In genomic region chr3:146107921-146108571, GRCm38 (mm10) we compare ENCODE assay signal across 9 mouse cellular contexts. TPM values are rescaled to one million over a fixed set of nuclear protein-coding genes. Genes with fewer than 3 reads are reported as not detected.
DNase-seq lines count a peak whose midpoint lies in the region; ATAC-seq and TF ChIP-seq lines count a peak whose summit lies in the region.
"Had no signal": no experiment of that assay in that cellular context is flagged by ENCODE, and none has a peak within 500 bp of the region (broad histone marks: within the 10 kb centered on the region; RNA-seq: fewer than 3 reads in every experiment).

Gene Wdr63 (minus strand): TSS chr3:146108130.

- TF ChIP-seq EP300 in heart, postnatal 0 days (IDR thresholded peaks at IDR 0.05; ENCODE audit: low read depth) = no peak

- H3K4me1 ChIP-seq in embryonic facial prominence, embryonic 13.5 days = peaks cover 9% of the 10 kb centered on the region
- H3K4me1 ChIP-seq in heart, postnatal 0 days (ENCODE audit: control insufficient read depth, insufficient read depth) = no peaks in the 10 kb centered on the region
- H3K4me1 ChIP-seq in liver, embryonic 12.5 days = no peaks in the 10 kb centered on the region; the same call in 1 of the 2 replicates

- H3K4me2 ChIP-seq in embryonic facial prominence, embryonic 13.5 days = peak within 1 kb of the TSS; percentile 86
- peak within 1 kb of the TSS; percentile 89 for H3K4me2 ChIP-seq in heart, postnatal 0 days (ENCODE audit: low read depth, low read length)
- H3K4me2 ChIP-seq in liver, embryonic 12.5 days = peak within 1 kb of the TSS; percentile 70

- no peaks in the 10 kb centered on the region for H3K9me3 ChIP-seq in embryonic facial prominence, embryonic 13.5 days
- H3K9me3 ChIP-seq in heart, postnatal 0 days (replicated peaks; ENCODE audit: control insufficient read depth, low read length) = peaks cover 7% of the 10 kb centered on the region; the same call in 1 of the 2 replicates
- H3K9me3 ChIP-seq in liver, embryonic 12.5 days (replicated peaks) = 0 out of 2 replicates have a peak, but pooled peaks cover 2% of the 10 kb centered on the region

- H3K4me3 ChIP-seq in embryonic facial prominence, embryonic 13.5 days = peak within 1 kb of the TSS; percentile 46
- H3K4me3 ChIP-seq in heart, postnatal 0 days (ENCODE audit: low read depth, low read length) = peak within 1 kb of the TSS; percentile 56
- peak within 1 kb of the TSS; percentile 51 for H3K4me3 ChIP-seq in liver, embryonic 12.5 days

- peak within 1 kb of the TSS; percentile 59 for H3K9ac ChIP-seq in embryonic facial prominence, embryonic 13.5 days
- H3K9ac ChIP-seq in heart, postnatal 0 days (replicated peaks; ENCODE audit: low read depth, low read length) = 0 out of 2 replicates have a peak within 1 kb of the TSS, but pooled peaks have one; percentile 4
- H3K9ac ChIP-seq in liver, embryonic 12.5 days = 0 out of 2 replicates have a peak within 1 kb of the TSS, but pooled peaks have one; percentile 15

- no peak within 1 kb of the TSS for H3K27ac ChIP-seq in embryonic facial prominence, embryonic 13.5 days
- H3K27ac ChIP-seq in heart, postnatal 0 days (ENCODE audit: low read depth) = no peak within 1 kb of the TSS
- no peak within 1 kb of the TSS for H3K27ac ChIP-seq in liver, embryonic 12.5 days

- WGBS in embryonic facial prominence, embryonic 13.5 days = 10% methylated on average over 18 of the region's 18 CpGs
- WGBS in heart, postnatal 0 days = 14% methylated on average over 18 of the region's 18 CpGs
- 13% methylated on average over 18 of the region's 18 CpGs for WGBS in liver, embryonic 12.5 days (ENCODE audit: insufficient replicate concordance)

- no peak for TF ChIP-seq CTCF in heart, postnatal 0 days (IDR thresholded peaks at IDR 0.05; ENCODE audit: low read depth)

- H3K27me3 ChIP-seq in embryonic facial prominence, embryonic 13.5 days = peaks cover 3% of the 10 kb centered on the region; the same call in 1 of the 2 replicates
- no peaks in the 10 kb centered on the region for H3K27me3 ChIP-seq in heart, postnatal 0 days (ENCODE audit: control insufficient read depth, insufficient read depth, low read length)
- H3K27me3 ChIP-seq in liver, embryonic 12.5 days (replicated peaks) = peaks cover 43% of the 10 kb centered on the region

- ATAC-seq in embryonic facial prominence, embryonic 13.5 days (ENCODE audit: insufficient number of reproducible peaks, insufficient read depth, low FRiP score, low TSS enrichment, low read depth) = peak; percentile 89
- peak; percentile 89 for ATAC-seq in heart, postnatal 0 days (ENCODE audit: insufficient read depth, low read depth)
- peak; percentile 79 for ATAC-seq in liver, embryonic 12.5 days

- peak; percentile 85 for DNase-seq in CD4-positive, CD25-positive, alpha-beta regulatory T cell, adult 2 months (ENCODE audit: low read depth, low spot score)
- peak; percentile 76 for DNase-seq in adrenal gland, postnatal 14 days
- peak; percentile 91 for DNase-seq in heart, postnatal 0 days (ENCODE audit: low spot score)
- DNase-seq in kidney, postnatal 36 days = peak; percentile 62 to 73
- DNase-seq in naive thymus-derived CD4-positive, alpha-beta T cell, adult 2 months (ENCODE audit: low read depth) = peak; percentile 80
- DNase-seq in thymus, postnatal 10 days (ENCODE audit: low spot score in 2 of 2) = peak; percentile 52 to 55

- no peaks in the 10 kb centered on the region for H3K36me3 ChIP-seq in embryonic facial prominence, embryonic 13.5 days
- H3K36me3 ChIP-seq in heart, postnatal 0 days (replicated peaks; ENCODE audit: control insufficient read depth, insufficient read depth, low read length) = no peaks in the 10 kb centered on the region
- no peaks in the 10 kb centered on the region for H3K36me3 ChIP-seq in liver, embryonic 12.5 days

RNA-seq across cellular contexts. Expression of gene Wdr63, which starts in this region (rescaled TPM):
- 0.33 TPM in 1 of 2 replicates, not detected in the other for total RNA-seq in adrenal gland, postnatal 14 days (2021)
- 0.48 TPM in 1 of 2 replicates, not detected in the other for polyA plus RNA-seq in embryonic facial prominence, embryonic 13.5 days (2015; fragmentation: Nextera tagmentation; extraction: Ambion mirVana)
- total RNA-seq in heart, postnatal 0 days (2014; rRNA removed; ENCODE audit: low replicate concordance) = not detected in 2 replicates
- polyA plus RNA-seq in heart, postnatal 0 days (2015; fragmentation: Nextera tagmentation; extraction: Ambion mirVana) = 0.12 TPM in 1 of 2 replicates, not detected in the other
- polyA plus RNA-seq in liver, embryonic 12.5 days (2016; fragmentation: Nextera tagmentation; extraction: Ambion mirVana) = 0.19 and 0.30 TPM in 2 replicates
- total RNA-seq: gastrocnemius, postnatal 4 days had no signal

Comparison
In these comparisons a context has a peak if more than half of its experiments do, and no peak if none do; other contexts are left out.
1. Peak in DNase-seq in adrenal gland, postnatal 14 days; RNA of the gene not detected or under 1 TPM.
2. Peak in ATAC-seq, H3K4me3 ChIP-seq, H3K9ac ChIP-seq and H3K4me2 ChIP-seq in embryonic facial prominence, embryonic 13.5 days; RNA of the gene not detected or under 1 TPM.
3. Peak in DNase-seq, ATAC-seq, H3K4me3 ChIP-seq, H3K9ac ChIP-seq and H3K4me2 ChIP-seq in heart, postnatal 0 days; RNA of the gene not detected or under 1 TPM.
4. Peak in ATAC-seq, H3K4me3 ChIP-seq, H3K9ac ChIP-seq and H3K4me2 ChIP-seq in liver, embryonic 12.5 days; RNA of the gene not detected or under 1 TPM.
5. H3K9ac ChIP-seq: peak in every context shown above with its lines; median percentile 59 in embryonic facial prominence, embryonic 13.5 days; 15 in liver, embryonic 12.5 days; 4 in heart, postnatal 0 days.